Mouse (Mus musculus) MEL (cell line): ENCODE measurements around the gene Il10.

Experiments used
- CTCF ChIP-seq, 3 experiments: IDR thresholded peaks in 2 of 3; conservative IDR thresholded peaks in 1 of 3; 2 replicates each; pipeline ENCODE4 v1.5.1; 2011 to 2012; ENCODE audit warnings: low read length in 3 of 3, low read depth in 2 of 3, mild to moderate bottlenecking in 2 of 3, improper control_type of control experiment in 1 of 3, inconsistent platforms in 1 of 3, mixed read lengths in 1 of 3, moderate library complexity in 1 of 3; ENCODE audit not compliant: control insufficient read depth in 1 of 3, insufficient read depth in 1 of 3, poor library complexity in 1 of 3, severe bottlenecking in 1 of 3
- MAX ChIP-seq: IDR thresholded peaks from 2 replicates; pipeline ENCODE4 v1.6.1; 2011; ENCODE audit warnings: low read length, improper control_type of control experiment
- RCOR1 ChIP-seq: IDR thresholded peaks from 2 replicates; pipeline ENCODE4 v1.6.1; 2012; ENCODE audit warnings: low read depth, mild to moderate bottlenecking, inconsistent platforms, low read length, improper control_type of control experiment
- TAL1 ChIP-seq: IDR thresholded peaks from 2 replicates; pipeline ENCODE4 v1.6.1; 2012; ENCODE audit warnings: mild to moderate bottlenecking, inconsistent platforms, low read length, moderate library complexity, mixed read lengths

DNA sequence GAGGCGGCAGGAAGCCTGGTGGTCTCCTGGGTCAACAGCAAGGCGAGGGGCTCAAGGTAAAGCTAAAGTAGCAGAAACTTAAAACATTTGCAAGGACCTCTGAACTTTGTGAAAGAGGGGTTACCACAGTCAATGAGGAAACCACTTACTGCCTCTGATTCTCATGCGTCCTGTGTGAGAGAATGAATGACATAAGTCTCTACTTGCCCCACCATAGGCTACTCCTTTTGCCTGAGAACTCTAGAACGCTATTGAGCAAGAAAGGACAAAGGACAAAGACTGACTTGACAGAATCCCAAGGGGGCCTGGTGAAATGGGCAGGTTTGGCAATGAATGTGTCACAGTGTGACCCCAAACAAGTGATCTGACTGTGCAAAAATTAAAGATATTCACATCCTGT lies 22.2 kb upstream of the Il10 start:
- TF ChIP-seq TAL1 (no peak), CTCF (IDR thresholded peaks at IDR 0.05 in 2 of 3, conservative IDR thresholded peaks at IDR 0.05 in 1 of 3; ENCODE audit: control insufficient read depth in 1 of 3, insufficient read depth in 1 of 3, low read depth in 2 of 3, low read length in 3 of 3, poor library complexity in 1 of 3, severe bottlenecking in 1 of 3) (no peak), MAX (no peak), RCOR1 (no peak)
